Mouse (Mus musculus) embryonic facial prominence, embryonic 14.5 days (tissue): Measurements from ENCODE around the gene Chd2. TPM values are rescaled to one million over a fixed set of nuclear protein-coding genes. Genes with fewer than 3 reads are reported as not detected.
"Not testable (repeated sequence)": the region's sequence is repeated elsewhere in the genome, so short reads cannot be mapped to it uniquely, and the experiment has no call there.

Experiments used
- ATAC-seq: fragments of 200-750 bp; cut with Nextera tagmentation; 2 replicates; pipeline ENCODE4 v1.8.0; 2017; ENCODE audit warnings: low read depth, moderate number of reproducible peaks, moderate TSS enrichment
- DNase-seq: peaks from one replicate; pipeline ENCODE4 v3.0.0-alpha.2; 2015; ENCODE audit warnings: low spot score
- H3K27ac ChIP-seq: fragments of 300-500 bp; sonication (generic); replicated peaks from 2 replicates; pipeline ENCODE4 v1.5.1; 2014; ENCODE audit warnings: low read depth, mild to moderate bottlenecking, low read length, moderate library complexity
- H3K27me3 ChIP-seq: fragments of 300-500 bp; sonication (generic); replicated peaks from 2 replicates; pipeline ENCODE4 v1.6.1; 2014; ENCODE audit warnings: low read length; ENCODE audit not compliant: control insufficient read depth, insufficient read depth
- H3K36me3 ChIP-seq: fragments of 300-500 bp; sonication (generic); 2 replicates; pipeline ENCODE4 v1.6.1; 2014; ENCODE audit warnings: low read length, mixed read lengths; ENCODE audit not compliant: control insufficient read depth, insufficient read depth
- H3K4me1 ChIP-seq: fragments of 300-500 bp; sonication (generic); 2 replicates; pipeline ENCODE4 v1.6.1; 2014; ENCODE audit warnings: antibody characterized with exemption, low read length; ENCODE audit not compliant: control insufficient read depth, insufficient read depth
- H3K4me2 ChIP-seq: fragments of 300-500 bp; sonication (generic); 2 replicates; pipeline ENCODE4 v1.6.1; 2014; ENCODE audit warnings: low read depth, mild to moderate bottlenecking, low read length, moderate library complexity, mixed read lengths
- H3K4me3 ChIP-seq: fragments of 300-500 bp; sonication (generic); 2 replicates; pipeline ENCODE4 v1.5.1; 2014; ENCODE audit warnings: low read depth, mild to moderate bottlenecking, low read length
- H3K9ac ChIP-seq: fragments of 300-500 bp; sonication (generic); 2 replicates; pipeline ENCODE4 v1.6.1; 2014; ENCODE audit warnings: low read depth, mild to moderate bottlenecking, low read length, moderate library complexity, mixed read lengths
- H3K9me3 ChIP-seq: fragments of 300-500 bp; sonication (generic); 2 replicates; pipeline ENCODE4 v1.6.1; 2016; ENCODE audit warnings: low read length; ENCODE audit not compliant: control insufficient read depth
- WGBS: fragments of 180-500 bp; shearing (Covaris S2); extraction: QIAGEN DNeasy Blood & Tissue Kit; methylation state at CpG from one replicate; pipeline ENCODE4 v1.1.7; 2014; 5-methylcytosine and 5-hydroxymethylcytosine counted together
- polyA plus RNA-seq: library from polyadenylated mRNA; unstranded; fragments of >200 nt; fragmentation: Nextera tagmentation; extraction: Ambion mirVana; gene quantifications from 2 replicates; pipeline ENCODE4 v1.2.1, GENCODE M21; 2014

Chd2 gene
- polyA plus RNA-seq, 1 experiment from 2014 or later, result 39.5 TPM

- no peak for ATAC-seq
- Histone ChIP-seq H3K4me3 (no peak overlapping the region), H3K27me3 (no peaks in the 10 kb centered on the region), H3K9ac (no peak overlapping the region), H3K36me3 (peaks cover 37% of the 10 kb centered on the region), H3K4me2 (no peak overlapping the region), H3K4me1 (peaks cover 28% of the 10 kb centered on the region), H3K27ac (0 out of 2 replicates have a peak overlapping the region, but pooled peaks have one; percentile 10), H3K9me3 (no peaks in the 10 kb centered on the region)
- no peak for DNase-seq
- WGBS, result 75% methylated on average over 3 of the region's 3 CpGs
Measured at GRCm38 (mm10) chr7:73532139-73532538, 9.5 kb downstream of the Chd2 start.

GRCm38 (mm10) chr7:73531506-73532093 lies 10.0 kb downstream of the Chd2 start:
- WGBS, result 67% methylated on average over 7 of the region's 7 CpGs
- DNase-seq (no peak), ATAC-seq (no peak)
- H3K4me2 ChIP-seq, result no peak overlapping the region
- peak overlapping the region; percentile 25; the same call in 1 of the 2 replicates for H3K27ac ChIP-seq
- no peak overlapping the region for H3K4me3 ChIP-seq
- no peak overlapping the region for H3K9ac ChIP-seq
- peaks cover 22% of the 10 kb centered on the region for H3K4me1 ChIP-seq
- no peaks in the 10 kb centered on the region for H3K9me3 ChIP-seq
- H3K27me3 ChIP-seq, result no peaks in the 10 kb centered on the region
- H3K36me3 ChIP-seq, result peaks cover 38% of the 10 kb centered on the region

- 73% methylated on average over 5 of the region's 5 CpGs for WGBS
- H3K27me3 ChIP-seq, result no peaks in the 10 kb centered on the region
- H3K36me3 ChIP-seq, result peaks cover 36% of the 10 kb centered on the region
- no peak for ATAC-seq
- H3K4me1 ChIP-seq, result peaks cover 18% of the 10 kb centered on the region
- no peak overlapping the region for H3K4me2 ChIP-seq
- no peak overlapping the region for H3K9ac ChIP-seq
- no peaks in the 10 kb centered on the region for H3K9me3 ChIP-seq
- H3K4me3 ChIP-seq, result no peak overlapping the region
- H3K27ac ChIP-seq, result peak overlapping the region; percentile 25; the same call in 1 of the 2 replicates
- no peak for DNase-seq
Measured at GRCm38 (mm10) chr7:73530846-73531245, 10.8 kb downstream of the Chd2 start.

GRCm38 (mm10) chr7:73530164-73530563 lies 11.5 kb downstream of the Chd2 start:
- Histone ChIP-seq H3K27ac (no peak overlapping the region), H3K4me3 (no peak overlapping the region), H3K36me3 (peaks cover 29% of the 10 kb centered on the region), H3K4me2 (no peak overlapping the region), H3K4me1 (peaks cover 12% of the 10 kb centered on the region), H3K9ac (no peak overlapping the region), H3K9me3 (no peaks in the 10 kb centered on the region), H3K27me3 (no peaks in the 10 kb centered on the region)
- 82% methylated on average over 5 of the region's 5 CpGs for WGBS
- no peak for DNase-seq
- ATAC-seq, result no peak

- 86% methylated on average over 6 of the region's 6 CpGs for WGBS
Measured at GRCm38 (mm10) chr7:73529261-73529660, 12.4 kb downstream of the Chd2 start.

GRCm38 (mm10) chr7:73528377-73528894 lies 13.2 kb downstream of the Chd2 start:
- ATAC-seq, H3K27me3 ChIP-seq, H3K9me3 ChIP-seq, H3K4me2 ChIP-seq, H3K4me1 ChIP-seq, H3K27ac ChIP-seq, H3K4me3 ChIP-seq, H3K9ac ChIP-seq, DNase-seq: not testable (repeated sequence)
- H3K36me3 ChIP-seq, result peaks cover 36% of the 10 kb centered on the region
- WGBS, result 89% methylated on average over 7 of the region's 7 CpGs

More at GRCm38 (mm10) chr7:73529261-73529660, 12.4 kb downstream of the Chd2 start:
- peaks cover 36% of the 10 kb centered on the region for H3K36me3 ChIP-seq
- ATAC-seq (no peak), DNase-seq (no peak)
- H3K4me1 ChIP-seq, result peaks cover 11% of the 10 kb centered on the region
- no peak overlapping the region for H3K4me3 ChIP-seq
- no peaks in the 10 kb centered on the region for H3K27me3 ChIP-seq
- H3K9me3 ChIP-seq, result no peaks in the 10 kb centered on the region
- peak overlapping the region; percentile 52; the same call in 1 of the 2 replicates for H3K27ac ChIP-seq
- H3K9ac ChIP-seq, result no peak overlapping the region
- H3K4me2 ChIP-seq, result no peak overlapping the region

GRCm38 (mm10) chr7:73527225-73527624 lies 14.4 kb downstream of the Chd2 start:
- Histone ChIP-seq H3K9me3 (no peaks in the 10 kb centered on the region), H3K9ac (no peak overlapping the region), H3K27ac (no peak overlapping the region), H3K4me1 (peaks cover 5% of the 10 kb centered on the region; the same call in 1 of the 2 replicates), H3K4me2 (no peak overlapping the region), H3K4me3 (no peak overlapping the region), H3K27me3 (no peaks in the 10 kb centered on the region), H3K36me3 (peaks cover 36% of the 10 kb centered on the region)
- WGBS, result 83% methylated on average over 4 of the region's 4 CpGs
- DNase-seq, result no peak
- ATAC-seq, result no peak

GRCm38 (mm10) chr7:73524454-73524952 lies 17.1 kb downstream of the Chd2 start:
- Histone ChIP-seq H3K4me3 (no peak overlapping the region), H3K36me3 (peaks cover 52% of the 10 kb centered on the region), H3K27ac (peak overlapping the region; percentile 75), H3K9ac (no peak overlapping the region), H3K4me2 (peak overlapping the region; percentile 5; the same call in 1 of the 2 replicates), H3K4me1 (peaks cover 8% of the 10 kb centered on the region; the same call in 1 of the 2 replicates), H3K9me3 (no peaks in the 10 kb centered on the region), H3K27me3 (no peaks in the 10 kb centered on the region)
- 31% methylated on average over 9 of the region's 9 CpGs for WGBS
- DNase-seq (peak; percentile 95), ATAC-seq (peak; percentile 61; the same call in 1 of the 2 replicates)
